8 mouse cellular contexts compared by ENCODE assay signal in the genomic region with DNA sequence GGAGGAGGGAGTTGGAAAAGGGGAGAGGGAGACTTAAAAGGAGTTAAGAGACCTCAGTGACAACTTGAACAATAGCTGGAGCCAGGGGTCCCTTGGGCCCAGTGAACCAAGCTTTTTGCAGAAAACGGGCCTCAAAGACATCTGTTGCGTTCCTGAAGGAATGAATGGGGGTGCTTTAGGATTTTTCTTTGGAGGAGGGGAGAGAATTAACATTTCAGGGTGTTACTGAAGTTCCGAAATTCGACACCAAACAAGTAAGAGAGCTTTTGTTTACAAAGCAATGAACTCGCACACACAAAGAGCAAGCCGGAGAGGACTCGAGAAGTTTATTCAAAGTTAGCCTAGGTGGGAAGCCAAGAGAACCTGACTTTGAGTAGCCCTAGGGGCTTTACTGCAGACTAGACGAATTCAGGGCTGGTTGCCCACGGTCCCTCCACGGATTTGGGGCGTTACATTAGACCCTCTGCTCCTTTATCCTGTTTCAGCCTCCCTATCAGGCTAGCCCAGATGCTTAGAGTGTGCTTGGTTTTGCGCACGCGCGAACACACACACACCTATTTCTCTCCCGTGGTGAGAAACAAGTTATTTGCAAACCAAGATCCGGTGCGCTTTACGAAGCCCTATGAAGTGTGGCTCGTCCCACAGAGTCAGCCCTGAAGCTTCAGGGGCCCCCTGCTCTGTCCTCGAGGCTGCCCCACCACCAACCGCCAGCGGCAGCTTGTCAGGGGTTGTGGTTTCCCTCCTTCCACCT. TPM values are rescaled to one million over a fixed set of nuclear protein-coding genes. Genes with fewer than 3 reads are reported as not detected.
A peak's percentile ranks its signal among the peaks of the same experiment; 100 is the strongest.
DNase-seq lines count a peak whose midpoint lies in the region; ATAC-seq and TF ChIP-seq lines count a peak whose summit lies in the region.

No protein-coding gene starts in this region.

- ATAC-seq in embryonic facial prominence, embryonic 13.5 days (ENCODE audit: insufficient number of reproducible peaks, insufficient read depth, low FRiP score, low TSS enrichment, low read depth): no peak
- no peak for ATAC-seq in intestine, embryonic 14.5 days (replicated peaks; ENCODE audit: low FRiP score, low TSS enrichment, low read depth)
- no peak for ATAC-seq in lung, embryonic 16.5 days (ENCODE audit: low read depth)

- under 1% methylated on average over 23 of the region's 23 CpGs for WGBS in embryonic facial prominence, embryonic 13.5 days
- WGBS in intestine, embryonic 14.5 days: 2% methylated on average over 23 of the region's 23 CpGs
- 4% methylated on average over 23 of the region's 23 CpGs for WGBS in lung, embryonic 16.5 days

- peak overlapping the region; percentile 93 for H3K4me2 ChIP-seq in embryonic facial prominence, embryonic 13.5 days
- peak overlapping the region; percentile 95 for H3K4me2 ChIP-seq in intestine, embryonic 14.5 days (ENCODE audit: low read length)
- peak overlapping the region; percentile 85 for H3K4me2 ChIP-seq in lung, embryonic 16.5 days (ENCODE audit: low read depth, low read length)

- TF ChIP-seq CTCF in layer of hippocampus, adult 2 months (conservative IDR thresholded peaks at IDR 0.05): no peak

- H3K27ac ChIP-seq in layer of hippocampus, adult 2 months: peak overlapping the region; percentile 90
- peak overlapping the region; percentile 98 for H3K27ac ChIP-seq in embryonic facial prominence, embryonic 13.5 days
- peak overlapping the region; percentile 96 for H3K27ac ChIP-seq in intestine, embryonic 14.5 days (ENCODE audit: low read depth)
- peak overlapping the region; percentile 99 for H3K27ac ChIP-seq in lung, embryonic 16.5 days (ENCODE audit: low read length)

- H3K36me3 ChIP-seq in embryonic facial prominence, embryonic 13.5 days: no peaks in the 10 kb centered on the region
- H3K36me3 ChIP-seq in intestine, embryonic 14.5 days (ENCODE audit: control insufficient read depth, insufficient read depth, low read length): no peaks in the 10 kb centered on the region
- no peaks in the 10 kb centered on the region for H3K36me3 ChIP-seq in lung, embryonic 16.5 days (ENCODE audit: control insufficient read depth, insufficient read depth, low read length)

- H3K4me1 ChIP-seq in embryonic facial prominence, embryonic 13.5 days: peaks cover 42% of the 10 kb centered on the region
- H3K4me1 ChIP-seq in intestine, embryonic 14.5 days (replicated peaks; ENCODE audit: control insufficient read depth, insufficient read depth, low read length): peaks cover 36% of the 10 kb centered on the region
- peaks cover 36% of the 10 kb centered on the region for H3K4me1 ChIP-seq in lung, embryonic 16.5 days (replicated peaks; ENCODE audit: control insufficient read depth, insufficient read depth, low read length)

- H3K4me3 ChIP-seq in layer of hippocampus, adult 2 months: peak overlapping the region; percentile 85
- peak overlapping the region; percentile 89 for H3K4me3 ChIP-seq in embryonic facial prominence, embryonic 13.5 days
- H3K4me3 ChIP-seq in intestine, embryonic 14.5 days (ENCODE audit: low read depth, low read length): peak overlapping the region; percentile 91
- H3K4me3 ChIP-seq in lung, embryonic 16.5 days (ENCODE audit: low read length): peak overlapping the region; percentile 89

- peaks cover 5% of the 10 kb centered on the region for H3K9me3 ChIP-seq in embryonic facial prominence, embryonic 13.5 days
- H3K9me3 ChIP-seq in intestine, embryonic 14.5 days (ENCODE audit: control insufficient read depth, low read length): no peaks in the 10 kb centered on the region
- H3K9me3 ChIP-seq in lung, embryonic 16.5 days (ENCODE audit: control insufficient read depth, low read length): peaks cover 4% of the 10 kb centered on the region

- no peaks in the 10 kb centered on the region for H3K27me3 ChIP-seq in embryonic facial prominence, embryonic 13.5 days
- no peaks in the 10 kb centered on the region for H3K27me3 ChIP-seq in intestine, embryonic 14.5 days (replicated peaks; ENCODE audit: control insufficient read depth, insufficient read depth, low read length)
- no peaks in the 10 kb centered on the region for H3K27me3 ChIP-seq in lung, embryonic 16.5 days (ENCODE audit: control insufficient read depth, insufficient read depth, low read depth, low read length)

- H3K9ac ChIP-seq in embryonic facial prominence, embryonic 13.5 days: peak overlapping the region; percentile 97
- peak overlapping the region; percentile 87 for H3K9ac ChIP-seq in intestine, embryonic 14.5 days (ENCODE audit: low read length)
- H3K9ac ChIP-seq in lung, embryonic 16.5 days (ENCODE audit: low read length): peak overlapping the region; percentile 97

- no peak for DNase-seq in layer of hippocampus, adult 2 months (ENCODE audit: low spot score in 2 of 2)
- no peak for DNase-seq in layer of hippocampus, adult 8-10 months (ENCODE audit: low spot score in 2 of 2)
- peak; percentile 80 for DNase-seq in intestine, embryonic 14.5 days (ENCODE audit: low spot score)
- peak; percentile 60 for DNase-seq in spleen, adult 12 weeks (ENCODE audit: low spot score)
- DNase-seq in frontal cortex, postnatal 10 days (ENCODE audit: low spot score in 2 of 2): no peak
- no peak for DNase-seq in layer of hippocampus, postnatal 14 days (ENCODE audit: low spot score in 2 of 2)

RNA-seq across cellular contexts. Expression of gene Smad3, which starts 1.0 kb away (rescaled TPM):
- 10 to 100 TPM; 48.7 to 49.6 TPM for total RNA-seq in layer of hippocampus, adult 2 months (2021)
- total RNA-seq in layer of hippocampus, adult 8-10 months (2022): 10 to 100 TPM; 48.8 to 57.3 (median 53.6) TPM
- polyA plus RNA-seq in embryonic facial prominence, embryonic 13.5 days (2015; fragmentation: Nextera tagmentation; extraction: Ambion mirVana): 29.8 and 30.9 TPM in 2 replicates
- 12.7 and 14.3 TPM in 2 replicates for polyA plus RNA-seq in intestine, embryonic 14.5 days (2014; fragmentation: Nextera tagmentation; extraction: Ambion mirVana)
- polyA plus RNA-seq in lung, embryonic 16.5 days (2015; fragmentation: Nextera tagmentation; extraction: Ambion mirVana): 18.0 and 19.5 TPM in 2 replicates
- total RNA-seq in layer of hippocampus, postnatal 14 days (2021): 10 to 100 TPM; 18.9 to 24.3 TPM

Comparison
In these comparisons a context has a peak if more than half of its experiments do, and no peak if none do; other contexts are left out.
1. DNase-seq: peak in intestine, embryonic 14.5 days (single experiment) and spleen, adult 12 weeks (single experiment); none in layer of hippocampus, adult 2 months (0 of 2), layer of hippocampus, adult 8-10 months (0 of 2), frontal cortex, postnatal 10 days (0 of 2) and layer of hippocampus, postnatal 14 days (0 of 2).
2. Peak in every context shown above with its lines, with median percentiles within 50 percentile points of each other: H3K27ac ChIP-seq, H3K4me3 ChIP-seq, H3K4me2 ChIP-seq and H3K9ac ChIP-seq.